Mouse (Mus musculus): ENCODE data around the gene Fam118b. TPM values are rescaled to one million over a fixed set of nuclear protein-coding genes. Genes with fewer than 3 reads are reported as not detected.

Gene Fam118b
- total RNA-seq, 2 experiments from 2014 or later, result 28.7 to 33.9 TPM

GRCm38 (mm10) chr9:35194048-35194447 is 73.6 kb downstream of the Fam118b start:
- DNase-seq, result no peak

GRCm38 (mm10) chr9:35192983-35193542 is 74.5 kb downstream of the Fam118b start:
- DNase-seq, result no peak

- peak; percentile 40 to 49 for DNase-seq
Observed at GRCm38 (mm10) chr9:35188700-35189099, 78.9 kb downstream of the Fam118b start.

- no peak for DNase-seq
Observed at GRCm38 (mm10) chr9:35187351-35187903, 80.2 kb downstream of the Fam118b start.

- DNase-seq, result no peak
Observed at GRCm38 (mm10) chr9:35186430-35186829, 81.2 kb downstream of the Fam118b start.

- DNase-seq, result no peak
Observed at GRCm38 (mm10) chr9:35183359-35183758, 84.2 kb downstream of the Fam118b start.

- DNase-seq, result no peak
Observed at GRCm38 (mm10) chr9:35182832-35183231, 84.8 kb downstream of the Fam118b start.

- DNase-seq, result no peak
Observed at GRCm38 (mm10) chr9:35176124-35176659, 91.4 kb downstream of the Fam118b start.

- DNase-seq, result peak; percentile 96 to 97
Observed at GRCm38 (mm10) chr9:35175251-35176123, 92.1 kb downstream of the Fam118b start, which contains the start of gene Dcps. TSS of gene Dcps (minus strand) at chr9:35176061.

GRCm38 (mm10) chr9:35173331-35173730 is 94.3 kb downstream of the Fam118b start:
- DNase-seq, result no peak

GRCm38 (mm10) chr9:35170071-35170470 is 97.5 kb downstream of the Fam118b start:
- DNase-seq, result no peak

Other genes starting within 250 kb of the Fam118b start
- 10 to 100 TPM; 25.0 to 25.7 TPM for gene St3gal4, start 148.5 kb downstream of the Fam118b start, total RNA-seq (2021)
- 10 to 100 TPM; 21.1 to 21.4 TPM for gene Dcps, start 91.7 kb downstream of the Fam118b start, total RNA-seq (2021)
- 10 to 100 TPM; 62.7 to 68.3 TPM for gene Srpr, start 67.6 kb downstream of the Fam118b start, total RNA-seq (2021)
- 1 to 10 TPM; 1.5 to 2.4 TPM for gene Tirap, start 67.5 kb downstream of the Fam118b start, total RNA-seq (2021)
- 10 to 100 TPM; 35.6 to 39.1 TPM for gene Foxred1, start 56.8 kb downstream of the Fam118b start, total RNA-seq (2021)
- 10 to 100 TPM; 11.8 to 12.0 TPM for gene Rpusd4, start 60 bp upstream of the Fam118b start, total RNA-seq (2021)
- gene Cdon, start 153.3 kb upstream of the Fam118b start, total RNA-seq (2021), result 10 to 100 TPM; 11.7 to 12.2 TPM